Mouse (Mus musculus) thymus, adult 2 months (tissue): ENCODE measurements around the gene Itga2b.

Source experiments
- CTCF ChIP-seq: fragments of 200-500 bp; IDR thresholded peaks from 2 replicates; pipeline ENCODE4 v1.5.1; 2012; ENCODE audit warnings: mild to moderate bottlenecking, control low read depth, low read length, moderate library complexity, borderline replicate concordance; ENCODE audit not compliant: control insufficient read depth, poor library complexity, insufficient read depth; ENCODE audit errors: extremely low read depth
- POLR2A ChIP-seq: fragments of 200-500 bp; IDR thresholded peaks from 2 replicates; pipeline ENCODE4 v1.6.1; 2012; ENCODE audit warnings: mild to moderate bottlenecking, low read length, control low read depth, moderate library complexity; ENCODE audit not compliant: control insufficient read depth, poor library complexity, insufficient read depth; ENCODE audit errors: extremely low read depth

DNA sequence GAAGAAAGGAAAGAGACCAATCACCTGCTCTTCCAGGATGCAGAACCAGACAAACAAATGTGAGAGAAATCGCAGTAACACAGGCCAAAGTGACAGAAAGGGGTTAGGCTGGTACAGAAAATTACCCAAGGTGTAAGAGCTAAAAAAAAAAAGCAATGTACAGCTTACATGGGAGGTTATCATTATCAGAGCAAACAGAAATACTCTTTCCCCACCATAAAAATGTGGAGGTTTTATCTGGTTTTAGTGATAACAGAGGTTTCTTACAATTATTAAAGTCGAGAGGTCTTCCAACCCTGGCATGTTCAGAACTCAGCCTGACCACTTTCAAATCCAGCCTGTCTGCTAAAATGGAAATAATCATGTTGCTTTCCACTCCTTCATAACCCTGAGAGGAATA is 18.0 kb upstream of the Itga2b start:
- TF ChIP-seq CTCF (no peak), POLR2A (no peak)
